Mouse (Mus musculus) forebrain, embryonic 10.5 days (tissue): ENCODE data around the gene Kif1a. TPM values are rescaled to one million over a fixed set of nuclear protein-coding genes. Genes with fewer than 3 reads are reported as not detected.

Source experiments
- DNase-seq: peaks from one replicate; pipeline ENCODE4 v3.0.0-alpha.2; 2017; ENCODE audit warnings: low spot score; ENCODE audit errors: extremely low spot score
- H3K27ac ChIP-seq: fragments of 300-500 bp; sonication (generic); 2 replicates; pipeline ENCODE4 v1.5.1; 2016; ENCODE audit warnings: mild to moderate bottlenecking
- H3K27me3 ChIP-seq: fragments of 300-500 bp; sonication (generic); 2 replicates; pipeline ENCODE4 v1.6.1; 2016; ENCODE audit warnings: mild to moderate bottlenecking; ENCODE audit not compliant: poor library complexity, severe bottlenecking
- H3K36me3 ChIP-seq: fragments of 300-500 bp; sonication (generic); replicated peaks from 2 replicates; pipeline ENCODE4 v1.6.1; 2016; ENCODE audit warnings: mild to moderate bottlenecking, moderate library complexity
- H3K4me1 ChIP-seq: fragments of 300-500 bp; sonication (generic); 2 replicates; pipeline ENCODE4 v1.6.1; 2016
- H3K4me3 ChIP-seq: fragments of 300-500 bp; sonication (generic); 2 replicates; pipeline ENCODE4 v1.5.1; 2016; ENCODE audit warnings: mild to moderate bottlenecking, moderate library complexity
- H3K9me3 ChIP-seq: fragments of 300-500 bp; sonication (generic); 2 replicates; pipeline ENCODE4 v1.6.1; 2016; ENCODE audit warnings: mild to moderate bottlenecking, moderate library complexity
- WGBS: fragments of 180-500 bp; shearing (Covaris S2); methylation state at CpG from one replicate; pipeline ENCODE4 v1.1.7; 2016; 5-methylcytosine and 5-hydroxymethylcytosine counted together
- polyA plus RNA-seq: library from polyadenylated mRNA; unstranded; fragments of >200 nt; fragmentation: Nextera tagmentation; extraction: Ambion mirVana; gene quantifications from 2 replicates; pipeline ENCODE4 v1.2.1, GENCODE M21; 2016

The Kif1a gene
- 41.4 and 41.5 TPM in 2 replicates for polyA plus RNA-seq

GRCm38 (mm10) chr1:93101571-93102061 is at the start of gene Kif1a:
TSS of gene Kif1a (minus strand) at chr1:93101951.
- Histone ChIP-seq H3K27ac (peak within 1 kb of the TSS; percentile 88), H3K9me3 (no peaks in the 10 kb centered on the region), H3K27me3 (peaks cover 63% of the 10 kb centered on the region), H3K4me3 (peak within 1 kb of the TSS; percentile 74), H3K4me1 (peaks cover 42% of the 10 kb centered on the region), H3K36me3 (peaks cover 23% of the 10 kb centered on the region)
- peak; percentile 76 for DNase-seq
- under 1% methylated on average over 39 of the region's 39 CpGs for WGBS

GRCm38 (mm10) chr1:93150907-93151661 is 49.3 kb upstream of the Kif1a start:
- Histone ChIP-seq H3K27me3 (no peaks in the 10 kb centered on the region), H3K4me3 (no peak overlapping the region), H3K36me3 (no peaks in the 10 kb centered on the region), H3K9me3 (no peaks in the 10 kb centered on the region), H3K4me1 (no peaks in the 10 kb centered on the region), H3K27ac (no peak overlapping the region)
- no peak for DNase-seq
- 75% methylated on average over 2 of the region's 2 CpGs for WGBS

- DNase-seq, result no peak
- Histone ChIP-seq H3K27ac (no peak overlapping the region), H3K4me3 (no peak overlapping the region), H3K9me3 (no peaks in the 10 kb centered on the region), H3K4me1 (no peaks in the 10 kb centered on the region), H3K36me3 (no peaks in the 10 kb centered on the region), H3K27me3 (no peaks in the 10 kb centered on the region)
- 91% methylated on average over 9 of the region's 9 CpGs for WGBS
Measured at GRCm38 (mm10) chr1:93144176-93144575, 42.4 kb upstream of the Kif1a start.

- Histone ChIP-seq H3K36me3 (no peaks in the 10 kb centered on the region), H3K4me3 (no peak overlapping the region), H3K9me3 (no peaks in the 10 kb centered on the region), H3K4me1 (no peaks in the 10 kb centered on the region), H3K27ac (no peak overlapping the region), H3K27me3 (no peaks in the 10 kb centered on the region)
- WGBS, result 90% methylated on average over 1 of the region's 1 CpGs
- DNase-seq, result no peak
Measured at GRCm38 (mm10) chr1:93142871-93143270, 41.1 kb upstream of the Kif1a start.

- no peaks in the 10 kb centered on the region for H3K27me3 ChIP-seq
- H3K4me1 ChIP-seq, result 0 out of 2 replicates have a peak, but pooled peaks cover 4% of the 10 kb centered on the region
- H3K9me3 ChIP-seq, result no peaks in the 10 kb centered on the region
- DNase-seq, result no peak
- 85% methylated on average over 7 of the region's 7 CpGs for WGBS
- no peaks in the 10 kb centered on the region for H3K36me3 ChIP-seq
- H3K27ac ChIP-seq, result no peak overlapping the region
- H3K4me3 ChIP-seq, result no peak overlapping the region
Measured at GRCm38 (mm10) chr1:93139713-93140112, 38.0 kb upstream of the Kif1a start.

GRCm38 (mm10) chr1:93138534-93138933 is 36.8 kb upstream of the Kif1a start:
- WGBS, result 90% methylated on average over 6 of the region's 6 CpGs
- H3K9me3 ChIP-seq, result no peaks in the 10 kb centered on the region
- H3K36me3 ChIP-seq, result no peaks in the 10 kb centered on the region
- H3K4me1 ChIP-seq, result 0 out of 2 replicates have a peak, but pooled peaks cover 4% of the 10 kb centered on the region
- H3K4me3 ChIP-seq, result no peak overlapping the region
- H3K27me3 ChIP-seq, result no peaks in the 10 kb centered on the region
- H3K27ac ChIP-seq, result no peak overlapping the region
- no peak for DNase-seq

GRCm38 (mm10) chr1:93135036-93135526 is 33.3 kb upstream of the Kif1a start, which contains the start of gene Agxt:
TSS of gene Agxt (plus strand) at chr1:93135240.
- DNase-seq, result no peak
- 86% methylated on average over 12 of the region's 12 CpGs for WGBS

GRCm38 (mm10) chr1:93132676-93133075 is 30.9 kb upstream of the Kif1a start:
- Histone ChIP-seq H3K36me3 (no peaks in the 10 kb centered on the region), H3K4me1 (peaks cover 20% of the 10 kb centered on the region), H3K27me3 (no peaks in the 10 kb centered on the region), H3K27ac (no peak overlapping the region), H3K4me3 (no peak overlapping the region), H3K9me3 (no peaks in the 10 kb centered on the region)
- 72% methylated on average over 8 of the region's 8 CpGs for WGBS
- no peak for DNase-seq

More at GRCm38 (mm10) chr1:93135036-93135526, 33.3 kb upstream of the Kif1a start, which contains the start of gene Agxt:
- Histone ChIP-seq H3K27ac (no peak within 1 kb of the TSS), H3K4me1 (0 out of 2 replicates have a peak, but pooled peaks cover 4% of the 10 kb centered on the region), H3K36me3 (no peaks in the 10 kb centered on the region), H3K9me3 (no peaks in the 10 kb centered on the region), H3K27me3 (no peaks in the 10 kb centered on the region), H3K4me3 (no peak within 1 kb of the TSS)

GRCm38 (mm10) chr1:93130242-93130983 is 28.7 kb upstream of the Kif1a start:
- no peak for DNase-seq
- Histone ChIP-seq H3K36me3 (no peaks in the 10 kb centered on the region), H3K27ac (no peak overlapping the region), H3K4me3 (no peak overlapping the region), H3K4me1 (peaks cover 16% of the 10 kb centered on the region), H3K9me3 (no peaks in the 10 kb centered on the region), H3K27me3 (no peaks in the 10 kb centered on the region)
- WGBS, result 76% methylated on average over 10 of the region's 10 CpGs

GRCm38 (mm10) chr1:93128710-93129349 is 27.1 kb upstream of the Kif1a start:
- H3K27ac ChIP-seq, result peak overlapping the region; percentile 58; the same call in 1 of the 2 replicates
- WGBS, result 23% methylated on average over 6 of the region's 6 CpGs

GRCm38 (mm10) chr1:93128209-93128608 is 26.5 kb upstream of the Kif1a start:
- no peaks in the 10 kb centered on the region for H3K27me3 ChIP-seq
- H3K9me3 ChIP-seq, result no peaks in the 10 kb centered on the region
- H3K36me3 ChIP-seq, result no peaks in the 10 kb centered on the region
- WGBS, result 78% methylated on average over 8 of the region's 8 CpGs
- H3K4me3 ChIP-seq, result no peak overlapping the region
- no peak for DNase-seq
- no peak overlapping the region for H3K27ac ChIP-seq
- peaks cover 16% of the 10 kb centered on the region for H3K4me1 ChIP-seq

More at GRCm38 (mm10) chr1:93128710-93129349, 27.1 kb upstream of the Kif1a start:
- H3K4me1 ChIP-seq, result peaks cover 16% of the 10 kb centered on the region
- H3K4me3 ChIP-seq, result no peak overlapping the region
- no peaks in the 10 kb centered on the region for H3K9me3 ChIP-seq
- H3K36me3 ChIP-seq, result no peaks in the 10 kb centered on the region
- H3K27me3 ChIP-seq, result no peaks in the 10 kb centered on the region
- peak; percentile 42 for DNase-seq

- H3K27me3 ChIP-seq, result no peaks in the 10 kb centered on the region
- H3K36me3 ChIP-seq, result no peaks in the 10 kb centered on the region
- no peak overlapping the region for H3K27ac ChIP-seq
- peaks cover 16% of the 10 kb centered on the region for H3K4me1 ChIP-seq
- WGBS, result 69% methylated on average over 5 of the region's 5 CpGs
- no peaks in the 10 kb centered on the region for H3K9me3 ChIP-seq
- no peak for DNase-seq
- H3K4me3 ChIP-seq, result no peak overlapping the region
Measured at GRCm38 (mm10) chr1:93125256-93125655, 23.5 kb upstream of the Kif1a start.
